Mouse (Mus musculus) right cerebral cortex, postnatal 25 days (tissue): ENCODE measurements at regions not wholly inside any gene's neighbourhood (a gene's known extent, or its start where the extent isn't known, plus 50 kb on each side); places are given as distances from the start of the nearest gene placed in this dataset.
"Not testable (repeated sequence)": the region's sequence is repeated elsewhere in the genome, so short reads cannot be mapped to it uniquely, and the experiment has no call there.

ENCODE experiments used
- DNase-seq: peaks from one replicate; pipeline ENCODE4 v3.0.0; 2022

DNA sequence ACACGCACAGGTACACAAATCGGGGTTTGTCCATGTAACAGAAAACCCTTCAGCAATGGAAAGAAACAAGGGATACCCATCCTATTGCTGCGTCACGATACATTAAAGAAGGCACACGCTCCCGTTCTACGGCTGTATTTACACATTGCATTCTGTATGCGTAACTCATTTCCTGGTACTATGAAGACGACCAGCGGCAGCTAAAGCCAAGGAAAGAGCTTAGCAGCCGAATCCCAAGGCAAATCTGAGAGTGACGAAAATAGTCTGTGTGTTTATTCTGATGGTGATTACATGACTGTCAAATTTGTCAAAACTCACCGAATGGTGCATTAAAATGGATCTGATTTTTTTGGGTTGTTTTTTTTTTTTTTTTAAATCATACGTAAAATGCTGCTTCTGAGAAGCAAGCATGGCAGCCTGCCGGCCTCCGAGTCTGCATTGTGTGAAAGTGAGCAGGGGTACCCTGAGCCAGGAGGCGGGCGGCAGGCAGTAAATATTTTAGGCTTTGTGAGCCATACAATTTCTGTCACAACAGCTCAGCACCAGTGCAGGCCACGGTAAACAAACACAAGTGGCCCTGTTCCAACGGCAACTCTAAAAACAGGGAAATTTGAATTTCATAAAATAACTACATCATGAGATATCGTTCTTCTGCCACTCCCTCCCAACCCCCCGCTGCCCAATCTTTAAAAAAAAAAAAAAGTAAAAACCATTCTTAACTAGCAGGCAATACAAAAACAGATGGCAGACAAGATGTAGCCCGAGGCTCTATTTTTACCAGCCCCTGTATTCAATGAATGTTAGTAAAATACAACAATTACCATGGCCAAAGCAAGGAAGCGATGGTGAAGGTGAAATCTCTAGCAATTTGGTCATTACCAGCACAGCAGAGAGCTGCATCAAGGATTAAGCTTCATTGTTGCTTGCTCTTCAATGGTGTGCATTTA lies 164.2 kb upstream of the Kit start:
- DNase-seq: no peak

DNA sequence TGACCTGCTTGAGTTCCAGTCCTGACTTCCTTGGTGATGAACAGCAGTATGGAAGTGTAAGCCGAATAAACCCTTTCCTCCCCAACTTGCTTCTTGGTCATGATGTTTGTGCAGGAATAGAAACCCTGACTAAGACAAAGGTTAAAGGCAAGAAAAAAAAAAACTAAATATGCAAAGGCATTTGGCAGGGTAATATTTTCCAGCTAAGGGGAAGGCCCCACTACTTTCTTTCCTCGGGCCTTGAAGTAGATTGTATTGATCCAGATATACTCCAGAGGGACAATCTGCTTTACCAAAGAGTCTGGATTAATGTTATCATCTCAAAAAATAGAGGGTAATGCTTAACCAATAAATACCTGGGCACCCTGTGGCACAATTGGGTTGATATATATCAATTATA lies 155.4 kb upstream of the Kit start:
- DNase-seq: not testable (repeated sequence)

DNA sequence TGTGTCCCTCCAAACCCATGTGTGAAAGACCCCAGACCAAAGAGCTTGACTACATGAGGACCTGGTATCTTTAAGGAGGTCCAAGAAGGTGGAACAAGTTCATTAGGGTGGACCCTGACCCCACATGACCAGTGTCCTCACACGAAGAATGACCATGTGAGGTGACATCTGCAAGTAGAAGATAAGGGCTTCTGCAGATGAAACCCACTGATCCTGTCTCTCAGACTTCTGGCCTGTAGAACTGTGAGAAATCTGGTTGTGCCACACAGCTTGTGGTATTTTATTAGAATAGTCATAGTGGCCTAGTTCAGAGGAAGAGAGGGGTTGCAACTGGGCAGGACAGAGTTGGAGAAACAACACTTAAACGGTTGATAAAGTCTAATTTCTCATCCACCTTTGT lies 141.8 kb upstream of the Kit start:
- DNase-seq: no peak

DNA sequence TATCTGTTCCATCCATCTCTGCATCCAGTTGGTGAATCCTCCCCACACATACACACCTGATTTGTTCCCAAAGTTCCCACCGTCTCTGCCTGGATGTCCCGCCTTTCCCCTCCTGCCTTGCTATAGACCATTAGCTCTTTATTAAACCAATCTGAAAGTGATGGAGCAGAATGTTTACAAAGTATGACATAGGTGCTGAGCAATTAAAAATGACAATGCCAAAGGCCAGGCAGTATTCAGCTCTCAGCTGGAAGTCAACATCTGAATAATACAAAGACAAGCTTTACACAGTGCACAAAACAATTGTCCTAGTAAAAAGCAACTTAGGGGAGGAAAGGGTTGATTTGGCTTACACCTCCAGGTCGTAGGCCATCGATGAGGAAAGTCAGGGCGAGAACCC lies 136.8 kb upstream of the Kit start:
- no peak for DNase-seq

DNA sequence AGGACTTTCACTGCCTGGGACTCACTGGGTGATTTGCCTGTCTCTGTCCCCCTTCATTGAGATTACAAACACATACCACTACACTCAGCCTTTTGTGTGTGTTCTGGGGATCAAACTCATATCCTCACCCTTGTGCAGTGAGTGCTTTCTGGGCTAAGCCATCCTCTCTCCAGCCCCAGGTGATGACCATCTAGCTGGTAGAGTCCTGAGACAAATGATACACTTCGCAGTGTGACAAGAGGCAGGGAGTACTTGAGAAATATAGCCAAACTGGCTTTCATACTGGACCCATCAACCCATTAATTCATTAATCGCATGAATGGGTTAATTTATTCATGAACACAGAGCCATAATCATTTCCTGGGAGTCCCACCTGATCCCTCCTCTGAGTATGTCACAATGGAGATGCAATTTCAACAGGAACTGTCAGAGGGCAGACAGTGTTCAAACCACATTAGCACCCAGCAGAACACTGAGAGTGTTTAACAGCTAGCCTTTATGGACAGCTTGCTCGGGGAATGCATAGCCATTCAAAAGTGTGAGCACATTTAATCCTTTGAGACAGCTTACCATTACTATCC lies 130.6 kb upstream of the Kit start:
- DNase-seq: no peak

DNA sequence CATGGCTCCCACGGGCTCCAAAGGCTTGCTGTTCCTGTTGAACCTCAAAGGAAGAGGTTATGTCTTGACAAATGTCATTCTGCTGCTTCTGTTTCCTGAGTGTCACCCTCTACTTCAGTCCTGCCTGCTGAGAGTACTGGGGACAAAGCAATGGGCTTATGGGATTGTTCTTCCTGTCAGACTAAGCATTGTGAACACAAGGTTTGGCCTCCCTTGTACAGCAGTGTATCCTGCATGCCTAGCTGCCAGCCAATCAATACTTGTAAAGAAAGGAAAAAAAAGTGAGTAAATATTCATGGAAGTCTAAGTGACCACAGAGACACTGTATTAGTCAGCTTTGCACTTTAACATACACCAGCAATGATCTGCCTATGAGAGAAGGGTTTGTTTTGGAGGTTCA lies 128.3 kb upstream of the Kit start:
- DNase-seq: no peak

DNA sequence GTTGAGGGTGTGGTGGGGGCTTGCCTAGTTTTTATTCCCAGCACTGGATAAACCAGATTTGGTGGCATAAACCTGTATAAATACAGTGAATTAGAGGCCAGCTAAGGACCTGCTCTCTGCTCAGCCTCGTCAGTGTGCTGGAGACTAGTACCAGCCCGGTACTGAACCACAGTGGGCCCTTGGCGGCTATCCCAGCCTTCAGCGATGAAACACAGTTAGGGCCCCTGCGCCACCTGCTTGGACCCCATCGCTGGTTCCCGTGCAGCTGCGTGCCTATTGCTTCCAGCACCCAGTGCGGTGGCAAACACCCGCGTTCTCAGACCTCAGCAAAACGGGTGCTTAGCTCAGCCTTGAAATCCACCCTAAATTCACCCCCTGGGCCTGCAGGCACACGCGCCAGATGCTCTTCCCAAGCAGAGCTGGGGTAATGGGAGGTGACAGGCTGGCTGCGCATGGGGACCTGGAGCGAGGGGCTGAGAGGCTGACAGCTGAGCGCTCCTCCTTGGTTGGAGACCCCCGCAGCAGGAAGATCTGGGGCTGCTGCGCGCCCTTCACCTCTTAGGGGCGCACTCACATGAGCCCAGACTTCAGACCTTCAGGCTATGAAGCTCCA lies 124.7 kb upstream of the Kit start:
- no peak for DNase-seq

DNA sequence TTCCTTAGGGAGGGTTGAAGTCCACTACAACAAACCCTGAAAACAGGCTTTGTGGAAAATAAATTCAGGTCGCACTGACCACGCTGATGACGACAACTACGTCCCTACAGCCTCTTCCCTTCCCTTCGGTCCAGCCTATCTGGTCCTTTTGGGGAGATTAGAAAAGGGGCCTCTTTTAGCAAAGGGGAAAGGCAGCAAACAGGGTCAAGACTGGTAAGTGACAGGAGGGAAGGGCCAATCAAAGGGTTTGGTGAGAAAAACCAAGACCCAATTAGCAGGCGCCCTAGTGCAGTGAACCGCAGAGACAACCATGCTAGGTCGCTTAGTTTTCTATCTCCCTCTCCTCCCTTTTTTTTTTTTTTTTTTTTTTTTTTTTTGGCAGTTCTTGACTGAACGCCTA lies 124.2 kb upstream of the Kit start:
- DNase-seq: no peak

DNA sequence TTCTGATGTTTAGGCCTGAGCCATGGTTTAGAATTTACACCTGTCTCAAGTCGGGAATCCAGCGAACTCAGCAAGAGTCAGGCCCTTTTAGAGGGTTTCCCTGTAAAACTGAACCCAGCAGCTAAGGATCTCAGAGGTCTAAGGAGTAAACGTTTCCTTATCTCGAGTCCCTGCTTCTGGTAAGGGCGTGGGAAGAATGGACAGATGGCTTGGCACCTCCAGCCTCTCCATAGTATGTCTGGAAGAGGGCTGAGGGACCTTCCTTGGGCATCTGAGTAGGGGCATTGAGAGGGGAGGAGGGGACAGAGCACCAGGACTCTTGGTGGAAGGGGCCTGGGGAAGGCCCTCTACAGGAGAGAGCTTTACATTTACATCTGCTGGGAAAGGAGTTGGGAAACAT lies 123.6 kb upstream of the Kit start:
- no peak for DNase-seq

DNA sequence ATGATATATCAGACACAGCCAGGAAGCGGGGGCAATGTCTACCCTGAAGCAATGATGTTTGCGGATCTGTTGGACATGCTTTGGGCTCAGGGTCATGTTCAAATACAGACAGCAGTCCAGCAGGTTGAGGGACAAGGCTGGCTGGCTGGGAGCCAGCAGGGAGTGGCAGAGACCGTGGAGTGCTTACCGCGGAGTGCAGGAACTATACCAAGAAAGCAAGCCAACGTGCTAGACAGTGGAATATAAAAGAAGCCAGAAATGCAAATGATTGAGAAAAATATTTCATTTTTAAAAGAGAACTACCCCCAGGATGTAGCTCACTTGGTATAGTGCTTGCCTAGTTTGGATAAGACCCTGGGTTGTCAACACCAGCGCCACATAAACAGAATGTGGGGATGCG lies 123.0 kb upstream of the Kit start:
- DNase-seq: no peak

DNA sequence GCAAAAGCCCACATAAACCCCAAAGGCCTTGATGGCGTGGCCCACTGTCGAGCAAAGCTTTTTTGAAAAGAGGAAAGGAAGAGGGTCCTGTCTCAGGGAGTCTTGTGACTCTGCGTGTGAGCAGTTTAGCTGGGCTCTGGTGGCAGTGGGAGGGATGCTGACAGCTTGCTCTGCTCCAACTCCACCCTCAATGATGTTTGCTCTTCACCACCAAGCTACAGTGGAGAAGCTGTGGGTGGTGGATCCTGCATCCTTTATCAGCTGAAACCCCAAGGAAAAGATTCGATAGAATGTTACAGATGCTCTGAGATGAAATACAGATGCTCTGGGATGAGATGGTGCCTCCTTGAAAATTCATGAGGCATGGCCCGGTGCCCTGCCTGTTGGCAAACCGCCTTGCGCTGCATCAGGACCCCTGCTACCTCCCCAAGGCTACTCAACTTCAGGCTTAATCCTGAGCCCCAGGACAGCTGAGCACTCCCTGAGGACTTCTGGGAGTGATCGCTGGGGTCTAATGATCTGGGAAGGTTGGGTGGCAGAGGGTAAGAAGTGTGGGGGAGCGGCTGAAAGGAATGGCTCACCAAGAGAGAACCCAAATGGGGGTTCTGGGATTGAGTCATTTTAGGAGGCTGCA lies 120.8 kb upstream of the Kit start:
- DNase-seq: no peak

DNA sequence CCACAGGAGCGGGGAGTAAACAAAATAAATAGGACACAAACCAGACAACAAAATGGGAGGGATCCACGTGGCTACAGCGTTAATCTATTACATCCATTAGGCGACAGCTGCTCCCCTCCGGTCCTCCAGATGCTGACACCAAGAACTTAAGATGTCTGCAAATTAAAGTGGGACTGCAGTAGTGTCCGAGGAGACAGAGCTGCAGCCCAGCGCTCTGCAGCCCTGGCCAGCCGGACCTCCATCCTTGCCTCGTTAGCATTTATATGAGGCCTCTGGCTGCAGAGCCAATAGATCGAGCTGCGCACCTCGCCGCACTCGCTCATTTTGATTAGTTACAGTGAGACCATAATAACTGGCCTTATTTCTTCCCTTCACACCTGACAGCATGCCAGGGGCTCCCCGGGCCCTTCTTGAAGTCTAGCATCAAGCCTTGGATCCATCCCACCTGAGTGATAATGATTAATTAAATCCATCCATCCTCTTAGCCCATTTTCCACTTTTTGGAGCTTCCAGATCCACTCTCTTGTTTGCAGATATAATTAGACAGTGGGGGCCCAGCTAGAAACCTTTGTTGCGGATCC lies 119.7 kb upstream of the Kit start:
- no peak for DNase-seq

DNA sequence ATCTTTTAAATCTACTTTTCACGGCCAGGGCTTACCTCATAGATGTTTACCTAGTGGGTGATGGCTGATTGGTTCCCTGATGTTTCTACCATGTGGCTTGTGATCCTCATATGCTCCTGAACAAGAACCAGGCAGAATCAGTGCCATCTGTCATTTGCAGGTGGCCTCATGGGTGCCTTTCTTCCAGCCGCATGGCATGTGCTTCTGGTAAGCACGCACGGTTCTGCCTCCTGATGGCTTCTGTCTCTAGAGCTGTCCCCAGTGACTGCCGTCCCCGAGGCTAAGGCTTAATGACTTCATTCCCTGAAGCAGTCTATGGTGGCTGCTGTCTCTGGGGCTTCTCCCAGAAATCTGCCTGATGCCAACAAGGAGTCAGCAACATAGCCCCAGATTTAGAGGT lies 117.3 kb upstream of the Kit start:
- no peak for DNase-seq

DNA sequence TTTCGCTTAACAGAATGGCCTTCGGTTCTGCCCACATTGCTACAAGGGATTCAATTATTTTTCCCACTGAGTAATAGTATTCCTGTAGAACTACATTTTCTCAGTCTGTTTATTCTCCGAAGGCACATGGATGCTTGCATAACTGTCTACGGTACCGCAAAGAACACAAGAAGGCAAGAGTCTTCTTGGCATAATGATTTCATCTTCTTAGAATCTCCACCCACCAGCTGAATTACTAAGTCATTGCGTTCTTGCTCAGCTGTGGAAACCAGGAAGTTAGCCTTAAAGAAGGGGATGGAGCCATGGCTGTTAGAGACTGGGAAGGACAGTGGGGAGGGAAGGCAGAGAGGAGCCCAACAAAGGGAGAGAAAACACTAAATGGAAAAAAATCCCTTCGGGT lies 116.4 kb upstream of the Kit start:
- DNase-seq: no peak

DNA sequence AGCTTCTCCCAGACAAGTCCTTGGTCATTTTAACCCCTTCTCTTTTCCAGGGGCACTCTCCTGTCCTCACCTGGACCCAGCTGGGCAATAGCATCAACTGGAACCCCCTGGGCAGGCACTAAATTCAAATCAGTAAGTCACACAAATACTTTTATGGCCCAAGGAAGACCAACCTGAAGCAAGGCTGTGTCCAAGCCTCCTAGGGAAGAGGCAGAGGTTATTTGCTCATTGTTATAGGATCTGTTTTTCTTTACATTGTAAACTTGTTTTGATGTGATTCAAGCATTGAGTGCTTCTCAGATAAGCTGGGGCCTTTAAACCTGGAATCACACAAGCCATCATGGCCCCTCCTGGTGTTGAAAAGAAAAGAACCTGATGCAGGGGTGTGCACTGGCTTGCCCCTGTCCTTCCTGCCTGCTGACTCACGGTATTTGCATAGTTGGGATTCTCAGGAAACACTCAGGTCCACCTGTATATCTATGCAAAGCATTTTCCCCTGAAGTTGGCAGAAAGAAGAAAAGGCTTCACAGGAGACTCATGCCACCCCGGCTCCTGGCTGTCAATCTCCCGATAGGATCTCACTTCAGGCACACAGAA lies 114.9 kb upstream of the Kit start:
- no peak for DNase-seq

DNA sequence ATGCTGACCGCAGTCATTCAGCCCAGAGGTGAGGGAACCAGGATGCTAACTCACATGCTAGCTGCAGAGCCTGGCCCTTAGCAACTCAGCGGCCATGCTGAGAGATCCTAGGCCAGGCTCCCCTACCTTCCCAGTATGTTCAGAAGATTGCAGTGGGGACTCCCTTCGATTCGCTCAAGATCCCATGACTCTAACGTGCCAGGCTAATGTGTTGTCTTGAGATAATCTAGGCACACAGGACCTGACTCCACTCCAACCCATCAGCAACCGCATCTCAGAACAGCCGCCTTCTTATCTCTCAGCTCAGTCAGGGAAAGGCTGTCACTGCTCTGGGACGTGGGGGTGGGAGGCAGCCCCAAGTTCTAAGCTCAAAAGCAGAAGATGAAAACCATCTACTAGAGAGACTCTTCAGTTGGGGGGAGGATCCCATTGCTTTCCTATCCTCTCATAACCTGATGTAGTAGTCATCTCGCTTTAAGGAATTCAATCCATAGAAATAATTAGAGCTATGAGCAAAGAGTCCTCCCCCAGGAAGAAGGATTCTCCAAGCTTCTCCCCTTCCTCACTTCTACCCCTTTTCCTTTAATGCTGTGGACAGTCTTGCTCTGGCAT lies 114.2 kb upstream of the Kit start:
- DNase-seq: no peak

DNA sequence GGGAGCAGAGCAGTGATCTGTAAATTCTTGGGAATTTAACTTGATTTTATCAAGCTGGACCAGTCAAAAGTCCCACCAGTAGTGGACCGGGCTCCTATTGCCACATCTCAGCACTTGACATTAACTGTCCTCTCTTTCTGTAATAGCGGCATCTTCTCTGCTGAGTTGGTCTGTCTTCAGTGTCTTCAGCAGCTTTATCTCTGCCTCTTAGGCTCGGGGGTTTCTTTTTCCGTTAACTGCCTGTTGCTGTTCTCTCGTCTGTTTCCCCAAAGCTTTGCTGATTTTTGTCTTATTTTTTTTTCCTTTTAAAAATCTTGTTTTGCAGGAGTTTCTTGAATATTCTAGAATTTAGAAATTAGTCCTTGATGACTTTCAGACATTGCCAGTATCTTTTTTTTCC lies 113.3 kb upstream of the Kit start:
- no peak for DNase-seq

DNA sequence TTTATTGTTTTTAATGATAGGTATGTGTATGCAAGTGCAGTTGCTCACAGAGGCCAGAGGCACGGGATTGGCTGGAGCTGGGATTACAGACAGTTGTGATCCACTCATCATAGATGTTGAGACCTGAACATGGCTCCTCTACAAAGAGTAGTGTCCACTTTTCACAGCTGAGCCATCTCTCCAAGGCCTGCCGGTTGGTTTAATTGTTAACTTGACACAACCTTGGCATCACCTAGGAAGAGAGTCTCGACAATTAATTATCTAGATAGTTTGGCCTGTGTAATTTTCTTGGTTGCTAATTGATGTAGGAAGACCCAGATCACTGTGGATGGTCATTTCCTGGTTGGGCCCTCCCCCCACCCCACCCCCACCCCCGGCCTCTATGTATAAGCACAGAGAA lies 111.1 kb upstream of the Kit start:
- DNase-seq: no peak

DNA sequence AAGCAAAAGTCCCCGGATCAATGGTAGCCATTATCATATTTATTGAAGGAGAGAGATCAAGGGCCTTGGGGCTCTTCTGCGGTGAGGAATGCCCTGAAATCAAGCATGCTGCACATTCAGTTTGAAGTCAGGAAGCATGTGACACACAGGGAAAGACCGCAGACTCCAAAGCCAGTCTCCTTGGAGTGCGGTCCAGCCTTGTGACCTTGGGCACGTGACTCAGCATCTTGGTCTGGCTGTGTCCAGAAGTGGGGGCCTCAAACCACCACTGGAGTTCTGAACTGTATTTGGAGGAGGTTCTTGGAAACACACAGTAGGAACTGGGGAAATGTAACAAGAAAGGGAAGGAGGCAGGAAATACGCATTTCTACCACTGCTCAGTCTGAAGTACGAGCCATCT lies 109.0 kb upstream of the Kit start:
- DNase-seq: no peak

DNA sequence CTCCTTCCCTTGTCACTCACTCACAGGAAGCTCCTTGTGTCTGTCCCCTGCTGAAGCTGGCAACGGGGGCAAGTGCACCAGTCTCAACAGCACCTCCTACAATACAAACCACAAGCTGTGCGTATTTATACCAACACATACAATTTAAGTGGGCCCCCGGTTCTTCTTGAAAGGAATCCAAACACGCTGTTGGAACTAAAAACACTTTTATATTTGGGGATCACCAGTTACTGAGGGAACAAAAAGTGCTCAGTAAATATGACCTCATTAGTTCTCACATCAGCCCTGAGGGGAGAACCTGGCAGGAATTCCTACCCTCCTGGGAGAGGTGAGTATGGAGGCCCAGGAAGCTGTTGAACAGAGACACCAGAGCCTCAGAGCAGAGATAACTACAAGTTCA lies 107.8 kb upstream of the Kit start:
- DNase-seq: no peak

DNA sequence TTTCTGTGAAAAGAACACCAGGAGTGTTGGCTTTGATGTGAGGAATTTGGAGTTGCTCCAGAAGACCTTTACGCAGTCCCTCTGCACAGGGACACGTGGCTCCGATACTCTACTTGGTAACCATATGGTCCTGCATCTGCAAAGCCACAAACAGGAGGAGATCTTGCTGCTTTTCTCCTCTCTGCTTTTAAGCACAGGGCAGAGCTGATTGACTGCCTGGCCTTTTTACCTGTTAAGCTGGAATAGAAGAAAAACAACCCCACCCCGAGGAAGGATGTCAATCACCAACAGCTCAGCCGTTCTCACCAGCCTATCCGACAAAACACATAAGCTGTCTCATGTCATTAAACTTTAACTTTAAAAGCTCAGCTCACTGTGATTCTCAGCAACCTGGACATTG lies 106.8 kb upstream of the Kit start:
- DNase-seq: no peak

DNA sequence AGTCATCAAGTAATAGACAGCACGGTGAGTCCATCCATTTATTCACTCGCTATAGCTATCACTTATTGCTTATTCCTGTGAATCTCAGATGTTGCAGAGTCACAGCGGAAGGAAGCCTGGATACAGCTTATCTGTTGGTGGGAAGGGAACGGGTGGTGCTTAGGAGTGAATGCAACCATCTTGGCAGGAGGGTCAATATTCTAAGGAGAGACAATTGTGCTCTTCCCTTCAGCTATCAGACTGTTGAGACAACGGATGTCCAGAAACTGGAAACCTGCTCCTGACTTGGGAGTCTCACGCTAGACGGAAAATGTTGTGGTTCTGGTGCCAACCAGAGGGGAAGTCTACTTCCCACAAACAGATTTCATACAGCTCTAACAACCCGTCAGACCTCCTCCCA lies 103.7 kb upstream of the Kit start:
- DNase-seq: no peak

DNA sequence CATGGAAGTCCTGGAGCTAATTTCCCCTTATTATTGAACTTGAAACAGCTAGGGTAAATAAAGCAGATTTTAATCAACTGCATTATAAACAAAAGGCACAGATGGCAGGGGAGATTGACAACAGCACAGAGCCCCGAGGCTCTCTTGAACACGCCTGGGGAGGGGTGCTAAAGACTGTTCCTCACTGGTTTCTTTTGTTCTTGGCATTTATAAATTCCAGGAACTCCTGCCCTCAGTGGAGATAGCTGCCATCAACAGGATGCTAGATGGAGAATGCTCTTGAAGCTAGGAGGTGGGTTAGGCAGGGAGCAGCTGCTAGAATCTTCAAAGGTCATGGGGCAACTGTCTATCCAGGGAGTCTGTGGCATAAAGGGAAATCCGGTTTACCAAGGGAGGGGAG lies 102.2 kb upstream of the Kit start:
- DNase-seq: no peak
